Mouse (Mus musculus) heart, adult 9 months (tissue): Measurements from ENCODE around the gene Dmrtc1a.
A peak's percentile ranks its signal among the peaks of the same experiment; 100 is the strongest.
"Not testable (repeated sequence)": the region's sequence is repeated elsewhere in the genome, so short reads cannot be mapped to it uniquely, and the experiment has no call there.

Source experiments
- DNase-seq, 2 experiments: peaks; one replicate each; pipeline ENCODE4 v3.0.0; 2022; ENCODE audit warnings: low spot score in 2 of 2

Dmrtc1a gene

DNA sequence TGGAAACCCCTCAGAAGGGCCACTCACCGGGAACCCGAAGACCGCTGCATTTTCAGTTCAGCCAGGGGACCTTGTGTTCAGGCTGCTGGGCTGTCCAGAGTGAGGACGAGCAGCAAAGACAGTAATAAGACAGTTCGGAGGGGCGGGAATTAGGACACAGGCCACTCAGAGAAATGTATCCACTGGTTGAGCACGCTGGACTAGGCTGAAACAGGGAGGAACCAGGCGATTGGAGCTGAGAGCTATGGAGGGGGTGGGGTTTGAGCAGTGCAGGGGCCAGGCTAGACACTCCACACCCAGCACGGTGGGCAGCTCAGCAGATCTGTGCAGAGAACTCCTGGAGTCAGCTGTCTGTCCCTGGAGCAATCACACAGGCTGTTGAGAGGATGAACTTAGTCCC lies at the start of gene Dmrtc1a, which contains the start of gene 1700011M02Rik:
Gene Dmrtc1a (minus strand): TSS at position 101 of the 400 bp plus-strand sequence.
Gene 1700011M02Rik (plus strand): TSS at position 319 of the 400 bp plus-strand sequence.
- DNase-seq = not testable (repeated sequence)

- DNase-seq = not testable (repeated sequence)
Observed at GRCm38 (mm10) chrX:102950136-102950535, 41.6 kb upstream of the Dmrtc1a start.

- peak; percentile 5 to 27 for DNase-seq
Observed at GRCm38 (mm10) chrX:102936743-102937142, 28.3 kb upstream of the Dmrtc1a start.

DNA sequence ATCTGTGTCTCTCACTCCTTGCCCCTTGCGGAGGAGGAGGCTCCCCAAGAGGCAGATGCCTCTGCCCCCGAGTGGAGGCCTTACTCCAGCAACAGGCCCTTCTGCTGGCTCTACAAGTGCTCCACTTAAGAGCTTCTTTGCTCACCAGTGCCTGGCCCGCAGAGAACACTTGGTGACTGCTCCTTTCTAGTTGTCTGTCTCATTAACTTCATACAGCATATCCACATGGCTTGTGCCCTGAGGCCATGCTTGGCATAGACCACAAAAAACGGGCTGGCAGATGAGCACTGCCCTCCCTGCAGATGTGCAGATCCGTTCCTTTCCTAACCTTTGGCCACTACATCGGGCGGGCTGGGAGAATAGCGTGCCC lies 25.9 kb upstream of the Dmrtc1a start:
- DNase-seq = no peak

- peak in 1 of 2 experiments; percentile 3 for DNase-seq
Observed at GRCm38 (mm10) chrX:102933571-102934394, 25.3 kb upstream of the Dmrtc1a start.

- no peak for DNase-seq
Observed at GRCm38 (mm10) chrX:102932992-102933570, 24.6 kb upstream of the Dmrtc1a start.

DNA sequence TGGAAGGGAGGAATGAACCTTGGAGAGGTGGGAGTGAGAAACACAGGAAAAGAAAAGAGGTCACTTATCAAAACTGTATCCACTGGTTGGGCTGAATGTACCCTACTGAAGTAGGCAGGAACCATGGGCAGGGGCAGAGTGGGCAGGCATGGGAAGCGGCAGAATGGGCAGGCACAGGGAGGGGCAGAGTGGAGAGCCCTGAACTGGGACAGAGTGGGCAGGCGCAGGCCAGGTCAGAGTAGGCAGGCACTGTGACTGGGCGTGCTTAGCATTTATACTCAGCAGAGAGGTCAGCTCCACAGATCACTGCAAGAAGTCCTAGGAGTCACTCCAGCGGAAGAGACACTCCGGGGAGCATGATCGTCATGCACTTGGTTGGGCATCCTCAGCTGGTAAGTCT lies 19.6 kb upstream of the Dmrtc1a start, which contains the start of gene 1700018G05Rik:
Gene 1700018G05Rik (plus strand): TSS at position 301 of the 400 bp plus-strand sequence.
- DNase-seq = not testable (repeated sequence)

GRCm38 (mm10) chrX:102926707-102927106 lies 18.2 kb upstream of the Dmrtc1a start:
- not testable (repeated sequence) for DNase-seq

- DNase-seq = not testable (repeated sequence)
Observed at GRCm38 (mm10) chrX:102914823-102915222, 6.3 kb upstream of the Dmrtc1a start.

- DNase-seq = no peak
Observed at GRCm38 (mm10) chrX:102867871-102868270, 40.6 kb downstream of the Dmrtc1a start, which contains the start of gene 1700031F05Rik. 1700031F05Rik (minus strand) TSS chrX:102867971.

- not testable (repeated sequence) for DNase-seq
Observed at GRCm38 (mm10) chrX:102854516-102854915, 54.0 kb downstream of the Dmrtc1a start, which contains the start of gene Dmrtc1c2. Dmrtc1c2 (minus strand) TSS chrX:102854616.
